Mouse (Mus musculus): ENCODE data around the gene Gm10354.
"Not testable (repeated sequence)": the region's sequence is repeated elsewhere in the genome, so short reads cannot be mapped to it uniquely, and the experiment has no call there.

Gm10354 gene

GRCm38 (mm10) chr5:14978835-14979234 lies at the start of gene Gm10354:
TSS of gene Gm10354 (minus strand) at chr5:14978935.
- not testable (repeated sequence) for DNase-seq (ENCODE audit: low read depth, low spot score)

- DNase-seq (ENCODE audit: low read depth, low spot score) = not testable (repeated sequence)
Observed at GRCm38 (mm10) chr5:15024316-15024715, 45.6 kb upstream of the Gm10354 start.

GRCm38 (mm10) chr5:15020067-15020466 lies 41.3 kb upstream of the Gm10354 start:
- DNase-seq (ENCODE audit: low read depth, low spot score) = not testable (repeated sequence)

DNA sequence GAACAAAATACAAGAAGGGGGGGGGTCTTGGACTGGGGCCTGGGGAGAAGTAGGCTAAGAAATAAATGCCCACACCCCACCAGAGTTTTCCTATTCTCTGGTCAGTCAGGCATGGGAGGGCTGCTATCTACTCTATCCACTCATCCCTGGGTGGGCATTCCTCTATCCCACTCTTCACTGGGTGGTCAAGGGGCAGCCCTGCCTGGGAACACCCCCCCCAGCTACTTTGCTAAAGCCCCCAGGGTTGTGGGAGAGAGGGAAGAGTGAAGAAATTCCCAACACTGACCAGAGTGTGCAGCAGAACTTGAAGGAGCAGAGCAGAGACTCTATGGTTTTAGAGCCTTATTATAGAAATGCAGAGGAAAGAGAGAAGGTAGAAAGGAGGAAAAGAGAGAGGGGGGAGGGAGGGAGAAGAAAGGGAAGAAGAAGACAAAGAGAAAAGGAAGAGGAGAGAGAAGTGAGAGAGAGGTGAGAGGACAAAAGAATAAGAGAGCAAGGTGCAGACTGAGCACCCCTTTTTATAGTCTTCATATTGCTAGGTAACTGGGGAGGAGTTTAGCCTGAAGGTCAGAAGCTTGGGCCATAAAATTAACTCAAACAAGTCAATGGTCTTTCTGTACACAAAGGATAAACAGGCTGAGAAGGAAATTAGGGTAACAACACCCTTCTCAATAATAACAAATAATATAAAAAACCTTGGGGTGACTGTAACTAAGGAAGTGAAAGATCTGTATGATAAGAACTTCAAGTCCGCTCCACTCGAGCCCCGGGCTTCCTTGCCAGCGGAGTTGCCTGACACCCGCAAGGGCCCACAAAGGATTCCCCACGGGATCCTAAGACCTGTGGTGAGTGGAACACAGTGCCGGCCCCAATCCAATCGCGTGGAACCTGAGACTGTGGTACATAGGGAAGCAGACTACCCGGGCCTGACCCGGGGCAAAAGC lies 32.2 kb upstream of the Gm10354 start:
- not testable (repeated sequence) for DNase-seq (ENCODE audit: low read depth, low spot score)

DNA sequence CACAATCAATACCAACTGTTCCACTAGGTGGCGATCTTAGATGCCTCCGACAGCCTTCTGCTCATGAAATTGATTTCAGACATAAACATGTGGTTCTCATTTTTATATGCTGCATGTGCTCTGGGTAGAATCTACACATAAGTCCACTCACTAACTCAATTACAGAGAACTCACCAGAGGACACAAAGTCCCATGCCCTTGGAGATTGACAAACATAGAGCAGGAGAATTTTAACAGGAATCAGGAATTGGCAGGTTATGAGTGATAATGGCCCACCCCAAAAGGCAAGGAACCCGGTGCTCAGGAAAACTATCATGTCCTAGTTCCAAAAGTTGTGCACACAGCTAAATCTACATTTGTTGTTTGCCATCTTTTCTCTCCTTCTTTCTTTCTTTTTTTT lies 28.2 kb upstream of the Gm10354 start:
- DNase-seq (ENCODE audit: low read depth, low spot score) = not testable (repeated sequence)

DNA sequence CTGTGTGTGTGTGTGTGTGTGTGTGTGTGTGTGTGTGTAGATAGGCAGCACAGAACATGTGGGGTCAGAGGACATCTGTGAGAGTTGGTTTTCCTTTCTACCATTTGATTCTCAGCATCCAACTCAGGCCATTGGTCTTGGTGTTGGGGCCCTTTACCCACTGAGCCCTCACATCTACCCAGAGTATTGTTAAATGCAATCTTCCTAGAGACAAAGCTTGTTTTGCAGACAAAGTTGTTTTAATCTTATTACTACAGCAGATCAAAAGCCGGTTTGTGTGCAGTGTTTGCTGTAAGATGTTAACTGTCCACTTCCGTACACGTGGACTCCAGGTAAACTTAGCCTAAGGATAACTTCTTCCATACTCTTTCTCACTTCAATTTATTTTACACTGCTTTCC lies 27.6 kb upstream of the Gm10354 start:
- not testable (repeated sequence) for DNase-seq (ENCODE audit: low read depth, low spot score)

GRCm38 (mm10) chr5:15005584-15005983 lies 26.8 kb upstream of the Gm10354 start:
- DNase-seq (ENCODE audit: low read depth, low spot score) = not testable (repeated sequence)

DNA sequence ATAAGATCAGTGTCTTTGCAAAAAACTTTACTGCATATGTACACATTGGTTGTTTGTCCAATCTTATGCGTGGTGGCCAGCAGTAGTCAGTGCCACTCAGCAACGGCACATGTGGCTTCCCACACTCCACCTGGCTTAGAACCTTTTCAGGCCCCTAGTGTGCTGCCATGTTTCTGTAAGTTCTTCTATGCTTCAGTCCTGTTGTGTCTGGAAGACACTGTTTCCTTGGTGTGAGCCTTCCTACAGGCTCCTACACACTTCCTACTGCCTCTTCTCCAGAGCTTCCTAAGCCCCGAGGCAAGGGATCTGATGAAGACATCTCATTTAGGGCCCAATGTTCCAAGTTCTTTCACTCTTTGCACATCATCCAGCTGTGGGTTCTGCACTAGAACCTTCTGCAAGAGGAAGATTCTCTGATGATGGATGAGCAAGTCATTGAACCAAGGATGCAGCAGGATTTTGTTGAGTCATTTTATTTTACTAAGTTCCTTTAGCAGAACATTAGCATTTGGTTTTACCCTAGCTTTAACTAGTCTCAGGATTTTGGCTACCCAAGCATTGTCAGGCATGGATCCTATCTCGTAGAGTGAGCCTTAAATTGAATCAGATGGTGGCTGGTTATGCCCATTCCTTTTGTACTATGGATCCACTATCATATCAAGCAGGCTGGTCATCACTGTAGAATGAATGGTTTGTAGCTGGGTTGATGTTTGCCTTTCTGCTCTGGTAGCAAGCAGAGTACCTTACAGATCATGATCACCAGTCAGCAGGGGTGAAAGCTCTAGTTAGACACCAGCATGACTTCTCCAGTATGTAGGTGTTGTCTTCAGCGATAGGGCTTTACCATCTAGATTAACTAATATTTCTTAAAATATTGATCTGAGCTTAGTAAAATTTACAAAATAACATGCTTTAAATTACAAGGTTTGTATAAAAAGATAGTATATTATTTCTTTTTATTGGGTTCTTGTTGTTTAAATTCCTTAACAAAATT lies 26.1 kb upstream of the Gm10354 start:
- DNase-seq (ENCODE audit: low read depth, low spot score) = not testable (repeated sequence)

- not testable (repeated sequence) for DNase-seq (ENCODE audit: low read depth, low spot score)
Observed at GRCm38 (mm10) chr5:14998077-14998476, 19.3 kb upstream of the Gm10354 start.

DNA sequence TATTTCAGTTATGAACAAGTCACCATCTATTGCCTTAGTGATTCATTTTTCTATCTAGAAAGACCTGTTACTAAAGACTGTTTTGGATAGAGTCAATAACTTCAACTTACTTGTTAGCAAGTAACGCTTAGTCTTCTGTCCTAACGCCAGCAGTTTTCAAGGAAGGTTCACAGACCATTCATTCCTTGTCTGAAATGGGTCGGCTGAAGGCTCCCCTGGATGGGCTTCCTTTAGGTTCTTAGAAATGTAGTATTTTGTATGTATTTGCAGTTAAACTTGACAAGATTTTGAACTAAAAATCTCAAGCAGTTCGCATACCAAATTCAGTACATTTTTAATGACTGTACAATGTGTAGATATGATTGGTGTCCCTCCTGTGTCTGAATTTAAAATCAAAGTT lies 18.8 kb upstream of the Gm10354 start:
- DNase-seq (ENCODE audit: low read depth, low spot score) = not testable (repeated sequence)

DNA sequence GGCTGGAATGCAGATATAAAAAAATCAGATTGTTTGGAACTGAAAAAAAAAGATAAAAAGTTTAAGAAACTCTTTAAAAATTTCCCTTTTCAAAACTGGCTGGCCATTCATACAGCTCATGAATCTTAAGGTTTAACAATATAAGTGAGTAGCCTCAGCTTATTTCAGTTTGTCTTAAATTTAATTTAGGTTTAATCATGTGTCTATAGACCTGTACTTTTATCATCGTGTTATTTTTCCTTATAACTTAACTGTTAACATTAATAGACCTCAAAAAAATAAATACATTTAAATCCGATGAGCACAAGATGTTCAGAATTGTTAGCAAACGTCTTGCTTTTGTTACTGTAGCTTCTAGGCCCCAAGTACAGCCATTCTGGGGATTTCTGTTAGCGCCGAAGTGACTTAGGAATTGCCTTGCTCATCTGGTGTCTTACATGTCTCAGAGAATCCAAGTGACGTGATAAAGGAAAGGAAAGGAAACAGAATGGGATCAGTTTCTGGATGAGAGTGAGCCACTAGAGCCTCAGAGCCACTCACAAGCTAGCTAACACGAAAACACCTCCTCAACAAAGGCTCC lies 18.0 kb upstream of the Gm10354 start:
- DNase-seq (ENCODE audit: low read depth, low spot score) = not testable (repeated sequence)

DNA sequence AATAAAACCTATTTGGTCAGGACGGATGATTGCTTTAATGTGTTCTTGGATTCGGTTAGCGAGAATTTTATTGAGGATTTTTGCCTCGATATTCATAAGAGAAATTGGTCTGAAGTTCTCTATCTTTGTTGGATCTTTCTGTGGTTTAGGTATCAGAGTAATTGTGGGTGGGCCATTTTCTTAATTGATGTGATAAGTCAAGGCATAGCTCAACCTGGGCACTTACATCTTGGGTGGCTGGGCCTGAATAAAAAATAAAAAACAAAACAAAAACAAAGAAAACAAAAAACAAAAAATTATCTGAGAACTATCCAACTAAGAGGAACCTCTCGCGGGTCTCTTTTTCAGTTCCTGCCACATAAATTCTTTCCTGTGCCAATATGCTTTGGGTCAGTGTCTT lies 15.4 kb upstream of the Gm10354 start:
- DNase-seq (ENCODE audit: low read depth, low spot score) = not testable (repeated sequence)

DNA sequence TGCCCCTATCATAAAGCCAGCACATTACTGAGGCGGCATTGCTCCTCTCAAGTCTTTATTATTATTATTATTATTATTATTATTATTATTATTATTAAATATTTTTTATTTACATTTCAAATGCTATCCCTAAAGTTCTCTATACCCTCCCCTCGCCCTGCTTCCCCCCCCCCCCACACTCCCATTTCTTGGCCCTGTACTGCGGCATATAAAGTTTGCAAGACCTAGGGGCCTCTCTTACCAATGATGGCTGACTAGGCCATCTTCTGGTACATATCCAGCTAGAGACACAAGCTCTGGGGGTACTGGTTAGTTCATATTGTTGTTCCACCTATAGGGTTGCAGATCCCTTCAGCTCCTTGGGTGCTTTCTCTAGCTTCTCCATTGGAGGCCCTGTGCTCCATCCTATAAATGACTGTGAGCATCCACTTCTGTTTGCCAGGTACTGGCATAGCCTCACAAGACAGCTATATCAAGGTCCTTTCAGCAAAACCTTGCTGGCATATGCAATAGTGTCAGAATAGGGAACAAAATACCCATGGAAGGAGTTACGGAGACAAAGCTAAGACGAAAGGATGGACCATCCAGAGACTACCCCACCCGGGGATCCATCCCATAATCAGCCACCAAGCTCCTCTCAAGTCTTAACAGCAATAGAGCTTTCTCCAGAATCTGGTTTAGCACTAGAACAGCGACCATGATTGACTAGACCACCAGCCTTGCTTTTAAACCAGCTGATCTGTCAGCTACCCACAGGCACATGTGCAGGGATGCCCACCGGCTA lies 11.8 kb upstream of the Gm10354 start:
- DNase-seq (ENCODE audit: low read depth, low spot score) = not testable (repeated sequence)

DNA sequence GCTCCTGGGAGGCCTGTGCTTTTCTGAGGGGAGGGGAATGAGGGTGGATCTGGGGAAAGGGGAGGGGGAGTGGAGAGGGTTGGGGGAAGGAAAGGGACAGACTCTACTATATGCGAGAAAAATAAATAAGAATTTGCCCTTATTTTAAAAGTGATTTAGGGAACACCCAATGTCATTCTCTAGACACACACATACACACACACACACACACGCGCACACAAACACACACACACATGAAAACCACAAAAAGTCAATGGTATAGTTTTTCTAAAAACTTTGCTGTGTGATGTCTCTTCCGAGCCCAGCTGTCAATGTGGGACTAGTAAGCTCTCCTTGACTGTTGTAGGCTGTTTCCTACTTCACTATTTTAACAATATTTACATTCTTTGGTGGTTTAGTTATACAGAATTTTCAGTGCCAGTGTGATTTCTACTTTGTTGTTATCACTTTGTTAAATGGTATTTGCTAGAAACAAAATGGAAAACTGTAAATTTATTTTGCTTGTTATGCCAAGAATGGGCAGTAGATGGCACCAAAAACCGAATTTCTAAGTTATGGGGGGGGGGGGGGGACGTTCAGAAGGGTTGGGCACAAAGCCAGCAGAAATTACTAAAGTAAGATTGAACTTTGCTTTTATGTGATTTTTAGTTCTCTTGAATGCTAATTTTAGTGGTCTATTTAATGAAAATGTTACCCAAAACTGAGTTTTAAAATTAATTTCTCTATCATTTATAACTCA lies 8.1 kb upstream of the Gm10354 start:
- DNase-seq (ENCODE audit: low read depth, low spot score) = not testable (repeated sequence)

GRCm38 (mm10) chr5:14977368-14977767 lies 1.4 kb downstream of the Gm10354 start:
- not testable (repeated sequence) for DNase-seq (ENCODE audit: low read depth, low spot score)

DNA sequence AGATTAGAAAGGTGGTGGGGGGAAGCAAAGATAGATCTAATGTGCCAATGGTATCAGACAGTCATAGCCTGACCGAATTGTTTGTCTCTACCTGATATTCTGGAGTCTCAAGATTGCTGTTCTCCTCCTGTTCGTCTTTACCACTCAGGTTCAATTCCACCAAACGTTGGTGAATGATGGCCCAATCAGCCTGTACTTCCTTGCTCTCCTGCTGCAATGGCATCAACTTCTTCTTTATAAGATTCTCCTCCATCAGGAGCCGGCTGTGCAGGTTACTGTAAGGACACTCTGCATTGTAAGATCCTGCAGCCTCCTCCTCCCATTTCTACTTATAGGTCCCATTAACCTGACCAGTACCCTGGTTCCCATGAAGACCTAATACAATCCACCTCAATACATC lies 3.4 kb downstream of the Gm10354 start:
- not testable (repeated sequence) for DNase-seq (ENCODE audit: low read depth, low spot score)

- not testable (repeated sequence) for DNase-seq (ENCODE audit: low read depth, low spot score)
Observed at GRCm38 (mm10) chr5:14972841-14973240, 5.9 kb downstream of the Gm10354 start.

DNA sequence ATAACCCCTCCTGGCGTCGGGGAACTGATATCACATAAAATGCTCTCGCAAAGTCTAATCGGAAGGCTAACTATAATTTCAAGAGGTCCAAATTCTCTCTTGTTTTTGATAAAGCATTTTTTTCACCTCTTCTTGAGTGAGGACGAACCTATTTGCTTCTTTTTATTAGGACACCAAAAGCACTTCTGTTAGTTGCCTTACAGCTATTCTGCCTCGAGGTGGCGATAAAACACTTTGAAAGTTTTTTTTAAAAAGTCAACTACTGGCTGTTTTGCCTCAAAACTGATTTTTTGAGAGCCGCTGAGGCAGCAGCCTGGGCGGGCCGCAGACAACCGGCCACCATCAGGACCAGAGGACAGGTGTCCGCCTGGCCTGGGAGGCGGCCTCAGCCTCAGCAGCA lies 14.9 kb downstream of the Gm10354 start:
- not testable (repeated sequence) for DNase-seq (ENCODE audit: low read depth, low spot score)

- DNase-seq (ENCODE audit: low read depth, low spot score) = not testable (repeated sequence)
Observed at GRCm38 (mm10) chr5:14961502-14961901, 17.2 kb downstream of the Gm10354 start.

Measured in telencephalon, adult 2 months (tissue).